Mouse (Mus musculus) erythroblast, adult 5-6 weeks (primary cell): ENCODE results near the gene Atg4d. TPM values are rescaled to one million over a fixed set of nuclear protein-coding genes. Genes with fewer than 3 reads are reported as not detected.

Experiments
- total RNA-seq, 2 experiments: library from RNA; stranded (forward) in 1 of 2; stranded (reverse) in 1 of 2; fragments of 150-400 nt in 1 of 2; fragments of 200-764, 138-1000 nt in 1 of 2; gene quantifications; 2 replicates each; pipeline versions ENCODE4 v1.2.3 to v1.2.4; 2015 to 2017; ENCODE audit warnings: low replicate concordance in 2 of 2

The Atg4d gene
- total RNA-seq, 2 experiments from 2014 or later, result 11.9 to 31.9 TPM

Other genes with a start within 250 kb of the Atg4d start
- gene Icam1, start 249.3 kb upstream of the Atg4d start, total RNA-seq (2015; ENCODE audit: low replicate concordance), result 0.84 and 1.2 TPM in 2 replicates
- 2.2 and 2.3 TPM in 2 replicates for gene Icam1, start 249.3 kb upstream of the Atg4d start, total RNA-seq (2017; ENCODE audit: low replicate concordance)
- 39.2 and 40.8 TPM in 2 replicates for gene Icam4, start 235.9 kb upstream of the Atg4d start, total RNA-seq (2015; ENCODE audit: low replicate concordance)
- 20.6 and 35.8 TPM in 2 replicates for gene Icam4, start 235.9 kb upstream of the Atg4d start, total RNA-seq (2017; ENCODE audit: low replicate concordance)
- 0.58 TPM in 1 of 2 replicates, not detected in the other for gene Icam5, start 233.2 kb upstream of the Atg4d start, total RNA-seq (2015; ENCODE audit: low replicate concordance)
- 4.7 and 5.4 TPM in 2 replicates for gene Icam5, start 233.2 kb upstream of the Atg4d start, total RNA-seq (2017; ENCODE audit: low replicate concordance)
- not detected in 2 replicates for gene Zglp1, start 198.2 kb upstream of the Atg4d start, total RNA-seq (2015; ENCODE audit: low replicate concordance)
- not detected in 2 replicates for gene Zglp1, start 198.2 kb upstream of the Atg4d start, total RNA-seq (2017; ENCODE audit: low replicate concordance)
- gene Gm49373, start 192.2 kb upstream of the Atg4d start, total RNA-seq (2015; ENCODE audit: low replicate concordance), result 2.3 TPM in 1 of 2 replicates, not detected in the other
- gene Gm49373, start 192.2 kb upstream of the Atg4d start, total RNA-seq (2017; ENCODE audit: low replicate concordance), result not detected in 2 replicates
- gene Fdx1l, start 191.7 kb upstream of the Atg4d start, total RNA-seq (2015; ENCODE audit: low replicate concordance), result 8.4 TPM in 1 of 2 replicates, not detected in the other
- gene Fdx1l, start 191.7 kb upstream of the Atg4d start, total RNA-seq (2017; ENCODE audit: low replicate concordance), result 1.4 and 13.7 TPM in 2 replicates
- gene Gm38431, start 173.3 kb upstream of the Atg4d start, total RNA-seq (2015; ENCODE audit: low replicate concordance), result 19.4 and 20.9 TPM in 2 replicates
- gene Gm38431, start 173.3 kb upstream of the Atg4d start, total RNA-seq (2017; ENCODE audit: low replicate concordance), result 1.8 and 3.6 TPM in 2 replicates
- gene Raver1, start 173.3 kb upstream of the Atg4d start, total RNA-seq (2015; ENCODE audit: low replicate concordance), result 4.0 and 11.7 TPM in 2 replicates
- gene Raver1, start 173.3 kb upstream of the Atg4d start, total RNA-seq (2017; ENCODE audit: low replicate concordance), result 3.8 and 7.8 TPM in 2 replicates
- gene Tyk2, start 134.1 kb upstream of the Atg4d start, total RNA-seq (2015; ENCODE audit: low replicate concordance), result 2.7 and 4.2 TPM in 2 replicates
- gene Tyk2, start 134.1 kb upstream of the Atg4d start, total RNA-seq (2017; ENCODE audit: low replicate concordance), result 3.3 and 5.3 TPM in 2 replicates
- gene Cdc37, start 115.3 kb upstream of the Atg4d start, total RNA-seq (2015; ENCODE audit: low replicate concordance), result 21.9 and 29.8 TPM in 2 replicates
- 35.5 and 75.3 TPM in 2 replicates for gene Cdc37, start 115.3 kb upstream of the Atg4d start, total RNA-seq (2017; ENCODE audit: low replicate concordance)
- 2.5 and 2.7 TPM in 2 replicates for gene Pde4a, start 99.6 kb upstream of the Atg4d start, total RNA-seq (2015; ENCODE audit: low replicate concordance)
- gene Pde4a, start 99.6 kb upstream of the Atg4d start, total RNA-seq (2017; ENCODE audit: low replicate concordance), result 0.77 and 1.1 TPM in 2 replicates
- gene Keap1, start 25.9 kb upstream of the Atg4d start, total RNA-seq (2015; ENCODE audit: low replicate concordance), result 4.6 and 6.9 TPM in 2 replicates
- 6.8 and 8.9 TPM in 2 replicates for gene Keap1, start 25.9 kb upstream of the Atg4d start, total RNA-seq (2017; ENCODE audit: low replicate concordance)
- 1.7 TPM in 1 of 2 replicates, not detected in the other for gene S1pr5, start 16.9 kb upstream of the Atg4d start, total RNA-seq (2015; ENCODE audit: low replicate concordance)
- gene S1pr5, start 16.9 kb upstream of the Atg4d start, total RNA-seq (2017; ENCODE audit: low replicate concordance), result 1.1 and 3.2 TPM in 2 replicates
- 14.0 and 26.7 TPM in 2 replicates for gene Kri1, start 22.7 kb downstream of the Atg4d start, total RNA-seq (2015; ENCODE audit: low replicate concordance)
- 16.7 and 22.3 TPM in 2 replicates for gene Kri1, start 22.7 kb downstream of the Atg4d start, total RNA-seq (2017; ENCODE audit: low replicate concordance)
- 29.4 and 40.1 TPM in 2 replicates for gene Cdkn2d, start 26.1 kb downstream of the Atg4d start, total RNA-seq (2015; ENCODE audit: low replicate concordance)
- 15.9 and 25.5 TPM in 2 replicates for gene Cdkn2d, start 26.1 kb downstream of the Atg4d start, total RNA-seq (2017; ENCODE audit: low replicate concordance)
- 0.58 TPM in 1 of 2 replicates, not detected in the other for gene Ap1m2, start 47.0 kb downstream of the Atg4d start, total RNA-seq (2015; ENCODE audit: low replicate concordance)
- gene Ap1m2, start 47.0 kb downstream of the Atg4d start, total RNA-seq (2017; ENCODE audit: low replicate concordance), result not detected in 2 replicates
- gene Slc44a2, start 55.4 kb downstream of the Atg4d start, total RNA-seq (2015; ENCODE audit: low replicate concordance), result 10.6 and 17.1 TPM in 2 replicates
- 11.7 and 14.5 TPM in 2 replicates for gene Slc44a2, start 55.4 kb downstream of the Atg4d start, total RNA-seq (2017; ENCODE audit: low replicate concordance)
- 12.5 and 15.2 TPM in 2 replicates for gene Ilf3, start 102.6 kb downstream of the Atg4d start, total RNA-seq (2015; ENCODE audit: low replicate concordance)
- 14.2 and 16.5 TPM in 2 replicates for gene Ilf3, start 102.6 kb downstream of the Atg4d start, total RNA-seq (2017; ENCODE audit: low replicate concordance)
- gene Qtrt1, start 146.5 kb downstream of the Atg4d start, total RNA-seq (2015; ENCODE audit: low replicate concordance), result 1.7 and 8.8 TPM in 2 replicates
- 1.4 and 5.1 TPM in 2 replicates for gene Qtrt1, start 146.5 kb downstream of the Atg4d start, total RNA-seq (2017; ENCODE audit: low replicate concordance)
- 40.5 and 46.4 TPM in 2 replicates for gene Dnm2, start 159.6 kb downstream of the Atg4d start, total RNA-seq (2015; ENCODE audit: low replicate concordance)
- 72.2 and 100 TPM in 2 replicates for gene Dnm2, start 159.6 kb downstream of the Atg4d start, total RNA-seq (2017; ENCODE audit: low replicate concordance)
- 2.1 and 3.6 TPM in 2 replicates for gene Tmed1, start 245.0 kb downstream of the Atg4d start, total RNA-seq (2015; ENCODE audit: low replicate concordance)
- 0.85 and 5.9 TPM in 2 replicates for gene Tmed1, start 245.0 kb downstream of the Atg4d start, total RNA-seq (2017; ENCODE audit: low replicate concordance)